Mouse (Mus musculus) cerebellum, adult 2 months (tissue): ENCODE data around the gene Mcoln3.

Experiments
- CTCF ChIP-seq: fragments of 200-500 bp; IDR thresholded peaks from 2 replicates; pipeline ENCODE4 v1.5.1; 2011; ENCODE audit warnings: low read depth, mild to moderate bottlenecking, control low read depth, low read length, moderate library complexity, borderline replicate concordance; ENCODE audit not compliant: insufficient read depth
- POLR2A ChIP-seq: fragments of 200-500 bp; IDR thresholded peaks from 2 replicates; pipeline ENCODE4 v1.6.1; 2011; ENCODE audit warnings: low read length, control low read depth, borderline replicate concordance; ENCODE audit not compliant: insufficient read depth

DNA sequence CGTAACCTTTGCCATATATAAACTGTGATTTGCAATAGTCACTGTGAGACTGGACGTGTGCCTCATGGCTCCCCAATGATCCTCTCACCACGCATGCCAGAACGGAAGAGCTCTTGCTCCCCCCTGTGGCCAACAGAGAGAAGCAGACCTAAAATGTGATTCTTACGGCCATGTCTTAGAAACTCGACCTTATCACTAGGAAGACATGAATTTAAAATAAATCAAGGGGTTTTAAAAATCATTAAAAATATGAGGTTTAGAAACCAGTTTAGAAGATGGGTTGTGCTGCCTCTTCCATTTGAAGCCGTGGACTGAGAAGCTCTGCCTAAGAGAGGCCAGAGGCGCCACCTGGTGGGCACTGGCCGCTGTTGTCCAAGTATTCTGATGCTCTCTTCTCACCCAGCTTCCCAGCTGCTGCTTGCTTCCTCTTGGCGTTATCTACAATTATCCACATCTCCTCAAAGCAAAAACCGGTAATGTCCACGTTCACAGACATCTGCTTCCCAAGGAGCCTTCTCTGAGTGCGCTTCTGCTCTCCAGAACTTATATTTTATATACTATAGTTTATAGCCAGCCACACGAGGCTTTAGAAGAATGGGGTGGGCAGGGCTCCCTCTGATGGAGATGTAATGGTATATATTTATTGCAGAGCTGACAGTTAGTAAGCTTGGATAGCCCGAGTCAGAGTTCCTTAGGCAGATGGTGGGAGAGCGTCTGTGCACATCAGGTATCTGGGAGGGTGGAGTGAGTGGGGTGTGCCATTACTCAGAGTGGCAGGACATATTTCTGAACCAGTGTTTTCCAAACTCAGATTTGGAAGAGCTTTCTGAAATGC, 60.7 kb downstream of the Mcoln3 start:
- TF ChIP-seq CTCF (peak; percentile 71), POLR2A (no peak)
